Mouse (Mus musculus) MEL (cell line): ENCODE data around the gene Cadps. TPM values are rescaled to one million over a fixed set of nuclear protein-coding genes. Genes with fewer than 3 reads are reported as not detected.

Experiments used
- DNase-seq: peaks from one replicate; pipeline ENCODE4 v3.0.0; 2011; ENCODE audit warnings: low read depth, low spot score
- H3K27ac ChIP-seq: 2 replicates; pipeline ENCODE4 v1.5.1; 2012; ENCODE audit warnings: low read depth, mild to moderate bottlenecking, control low read depth, low read length, moderate library complexity; ENCODE audit not compliant: control insufficient read depth
- H3K27me3 ChIP-seq, 2 experiments: fragments of 150-350 bp in 1 of 2; sonication (generic) in 1 of 2; 2 replicates each; pipeline ENCODE4 v1.6.1; 2012; ENCODE audit warnings: low read length in 2 of 2, mild to moderate bottlenecking in 2 of 2, improper control_type of control experiment in 1 of 2, moderate library complexity in 1 of 2; ENCODE audit not compliant: insufficient read depth in 2 of 2, control insufficient read depth in 1 of 2
- H3K36me3 ChIP-seq, 2 experiments: 2 replicates each; pipeline ENCODE4 v1.6.1; 2012 to 2014; ENCODE audit warnings: low read length in 2 of 2, improper control_type of control experiment in 1 of 2, inconsistent platforms in 1 of 2, mild to moderate bottlenecking in 1 of 2; ENCODE audit not compliant: insufficient read depth in 2 of 2, control insufficient read depth in 1 of 2
- H3K4me1 ChIP-seq, 2 experiments: fragments of 150-350 bp in 1 of 2; sonication (generic) in 1 of 2; 2 replicates each; pipeline ENCODE4 v1.6.1; 2012; ENCODE audit warnings: low read length in 2 of 2, improper control_type of control experiment in 1 of 2, mild to moderate bottlenecking in 1 of 2; ENCODE audit not compliant: insufficient read depth in 2 of 2, control insufficient read depth in 1 of 2
- H3K4me3 ChIP-seq, 2 experiments: fragments of 150-350 bp in 1 of 2; sonication (generic) in 1 of 2; 2 replicates each; pipeline ENCODE4 v1.5.1; 2012; ENCODE audit warnings: low read depth in 2 of 2, low read length in 2 of 2, mild to moderate bottlenecking in 2 of 2, moderate library complexity in 2 of 2, control low read depth in 1 of 2, improper control_type of control experiment in 1 of 2; ENCODE audit not compliant: control insufficient read depth in 1 of 2, insufficient read depth in 1 of 2
- H3K79me2 ChIP-seq: 2 replicates; pipeline ENCODE4 v1.6.1; 2012; ENCODE audit warnings: mild to moderate bottlenecking, low read length, moderate library complexity; ENCODE audit not compliant: control insufficient read depth, poor library complexity, insufficient read depth
- H3K9ac ChIP-seq: 2 replicates; pipeline ENCODE4 v1.6.1; 2012; ENCODE audit warnings: low read depth, mild to moderate bottlenecking, control low read depth, low read length, moderate library complexity; ENCODE audit not compliant: control insufficient read depth, poor library complexity, severe bottlenecking
- H3K9me3 ChIP-seq: fragments of 150-350 bp; sonication (generic); replicated peaks from 2 replicates; pipeline ENCODE4 v1.6.1; 2012; ENCODE audit warnings: mild to moderate bottlenecking, low read length, improper control_type of control experiment, moderate library complexity; ENCODE audit not compliant: insufficient read depth
- BHLHE40 ChIP-seq: IDR thresholded peaks from 2 replicates; pipeline ENCODE4 v1.6.1; 2012; ENCODE audit warnings: low read depth, mild to moderate bottlenecking, inconsistent platforms, low read length, improper control_type of control experiment, borderline replicate concordance
- CHD1 ChIP-seq: IDR thresholded peaks from 2 replicates; pipeline ENCODE4 v1.6.1; 2012; ENCODE audit warnings: low read depth, mild to moderate bottlenecking, inconsistent platforms, low read length, improper control_type of control experiment
- E2F4 ChIP-seq: IDR thresholded peaks from 2 replicates; pipeline ENCODE4 v1.6.1; 2011; ENCODE audit warnings: low read depth, low read length, improper control_type of control experiment, borderline replicate concordance
- ETS1 ChIP-seq: IDR thresholded peaks from 2 replicates; pipeline ENCODE4 v1.6.1; 2012; ENCODE audit warnings: low read depth, mild to moderate bottlenecking, inconsistent platforms, low read length, improper control_type of control experiment, moderate library complexity
- GATA1 ChIP-seq: IDR thresholded peaks from 2 replicates; pipeline ENCODE4 v1.6.1; 2011; ENCODE audit warnings: low read depth, low read length, improper control_type of control experiment
- HCFC1 ChIP-seq: IDR thresholded peaks from 2 replicates; pipeline ENCODE4 v1.6.1; 2012; ENCODE audit warnings: low read depth, mild to moderate bottlenecking, inconsistent platforms, low read length, improper control_type of control experiment, moderate library complexity
- MAX ChIP-seq: IDR thresholded peaks from 2 replicates; pipeline ENCODE4 v1.6.1; 2011; ENCODE audit warnings: low read length, improper control_type of control experiment
- MAZ ChIP-seq: IDR thresholded peaks from 2 replicates; pipeline ENCODE4 v1.6.1; 2012; ENCODE audit warnings: low read depth, mild to moderate bottlenecking, inconsistent platforms, low read length, improper control_type of control experiment
- MEF2A ChIP-seq: IDR thresholded peaks from 2 replicates; pipeline ENCODE4 v1.6.1; 2014; ENCODE audit warnings: low read depth, mild to moderate bottlenecking, inconsistent platforms, low read length, improper control_type of control experiment; ENCODE audit not compliant: poor library complexity, insufficient replicate concordance, severe bottlenecking; ENCODE audit errors: extremely low read depth
- MXI1 ChIP-seq: IDR thresholded peaks from 2 replicates; pipeline ENCODE4 v1.6.1; 2011; ENCODE audit warnings: mild to moderate bottlenecking, low read depth, low read length, improper control_type of control experiment
- MYC ChIP-seq: IDR thresholded peaks from 2 replicates; pipeline ENCODE4 v1.6.1; 2011; ENCODE audit warnings: low read depth, mild to moderate bottlenecking, low read length, improper control_type of control experiment, moderate library complexity
- POLR2AphosphoS2 ChIP-seq: IDR thresholded peaks from 2 replicates; pipeline ENCODE4 v1.6.1; 2011; ENCODE audit warnings: low read length, improper control_type of control experiment
- POLR2AphosphoS5 ChIP-seq: IDR thresholded peaks from 2 replicates; pipeline ENCODE4 v1.6.1; 2012; ENCODE audit warnings: low read depth, borderline replicate concordance, mild to moderate bottlenecking, inconsistent platforms, low read length, moderate library complexity, mixed read lengths
- SMC3 ChIP-seq: IDR thresholded peaks from 2 replicates; pipeline ENCODE4 v1.6.1; 2011; ENCODE audit warnings: low read depth, low read length, improper control_type of control experiment
- TCF12 ChIP-seq: IDR thresholded peaks from 2 replicates; pipeline ENCODE4 v1.6.1; 2014; ENCODE audit warnings: low read depth, mild to moderate bottlenecking, inconsistent platforms, low read length, improper control_type of control experiment, moderate library complexity
- ZC3H11A ChIP-seq: IDR thresholded peaks from 2 replicates; pipeline ENCODE4 v1.6.1; 2012; ENCODE audit warnings: low read depth, mild to moderate bottlenecking, inconsistent platforms, low read length, improper control_type of control experiment
- ZKSCAN1 ChIP-seq: IDR thresholded peaks from 2 replicates; pipeline ENCODE4 v1.6.1; 2012; ENCODE audit warnings: low read depth, mild to moderate bottlenecking, inconsistent platforms, low read length, improper control_type of control experiment, moderate library complexity
- ZNF384 ChIP-seq: IDR thresholded peaks from 2 replicates; pipeline ENCODE4 v1.6.1; 2012; ENCODE audit warnings: low read depth, mild to moderate bottlenecking, inconsistent platforms, low read length, improper control_type of control experiment
- polyA plus RNA-seq, 2 experiments: library from polyadenylated mRNA; stranded (reverse) in 1 of 2; unstranded in 1 of 2; fragments of >175 nt in 1 of 2; fragments of >200 nt in 1 of 2; gene quantifications; 2 replicates each; pipeline versions ENCODE4 v1.2.1 to v1.2.4; 2012; ENCODE audit warnings: low replicate concordance in 2 of 2, low read depth in 1 of 2; ENCODE audit not compliant: insufficient read length in 2 of 2, insufficient read depth in 1 of 2, missing spikeins in 1 of 2
- total RNA-seq: library from RNA; depleted of rRNA; stranded (reverse); fragments of 300-350 nt; gene quantifications from 2 replicates; pipeline ENCODE4 v1.2.3, GENCODE M21; 2012

Cadps gene
- total and polyA plus RNA-seq, 3 experiments, result not detected

DNA sequence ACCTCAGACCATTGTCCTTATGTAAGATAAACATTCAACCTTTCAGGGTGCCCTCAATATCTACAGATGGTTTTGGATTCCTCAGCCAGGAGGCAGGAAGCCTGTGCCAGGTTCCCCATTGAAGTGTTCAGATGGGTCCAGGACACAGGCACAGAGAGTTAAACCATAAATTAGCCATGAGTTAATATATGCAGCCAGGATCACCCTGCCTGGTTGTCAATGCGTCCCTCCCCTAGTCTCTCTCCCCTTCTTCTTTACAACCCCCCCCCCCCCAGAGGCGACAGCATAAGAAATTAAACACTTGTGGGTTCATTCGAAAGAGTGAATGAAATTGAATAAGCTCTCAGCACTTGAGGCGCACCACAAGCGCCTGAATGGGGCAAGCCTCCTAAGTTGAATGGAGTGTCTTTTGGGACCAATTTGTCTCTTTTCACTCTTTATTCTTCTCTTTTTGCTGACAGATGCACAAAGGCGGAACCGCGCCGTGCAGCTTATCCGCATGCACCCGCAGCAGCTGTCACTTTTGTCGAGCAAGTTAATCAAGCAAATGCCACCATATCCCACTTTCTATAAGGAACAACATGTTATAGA lies 429.5 kb downstream of the Cadps start:
- H3K27ac ChIP-seq, result no peak overlapping the region
- no peak overlapping the region for H3K9ac ChIP-seq
- no peak for TF ChIP-seq ETS1
- no peak for TF ChIP-seq POLR2AphosphoS5
- TF ChIP-seq TCF12, result no peak
- no peak for TF ChIP-seq MYC
- TF ChIP-seq GATA1, result no peak
- TF ChIP-seq MXI1, result no peak
- no peak for TF ChIP-seq E2F4
- no peak for TF ChIP-seq ZNF384
- no peak for TF ChIP-seq POLR2AphosphoS2
- TF ChIP-seq HCFC1, result no peak
- no peak for TF ChIP-seq MEF2A
- no peak for TF ChIP-seq ZC3H11A
- no peak for TF ChIP-seq CHD1
- no peak for TF ChIP-seq BHLHE40
- no peak for TF ChIP-seq MAZ
- no peak for TF ChIP-seq SMC3
- TF ChIP-seq ZKSCAN1, result no peak
- no peak for DNase-seq
- H3K36me3 ChIP-seq, result no peaks in the 10 kb centered on the region
- no peaks in the 10 kb centered on the region for H3K9me3 ChIP-seq
- H3K4me1 ChIP-seq, result no peaks in the 10 kb centered on the region
- H3K27me3 ChIP-seq, result no peaks in the 10 kb centered on the region
- H3K79me2 ChIP-seq, result no peaks in the 10 kb centered on the region
- H3K4me3 ChIP-seq, result no peak overlapping the region

GRCm38 (mm10) chr14:12391167-12391566 lies 431.7 kb downstream of the Cadps start:
- Histone ChIP-seq H3K27ac (no peak overlapping the region), H3K27me3 (no peaks in the 10 kb centered on the region), H3K79me2 (no peaks in the 10 kb centered on the region), H3K4me3 (no peak overlapping the region), H3K9ac (no peak overlapping the region), H3K4me1 (no peaks in the 10 kb centered on the region), H3K36me3 (no peaks in the 10 kb centered on the region), H3K9me3 (no peaks in the 10 kb centered on the region)
- DNase-seq, result no peak
- no peak for TF ChIP-seq POLR2AphosphoS2
- no peak for TF ChIP-seq E2F4
- no peak for TF ChIP-seq MAX
- TF ChIP-seq TCF12, result no peak
- TF ChIP-seq ZKSCAN1, result no peak
- TF ChIP-seq HCFC1, result no peak
